Mouse (Mus musculus): ENCODE data around the gene Egln3. TPM values are rescaled to one million over a fixed set of nuclear protein-coding genes. Genes with fewer than 3 reads are reported as not detected.
A peak's percentile ranks its signal among the peaks of the same experiment; 100 is the strongest.

The Egln3 gene
- polyA plus RNA-seq, 1 experiment = 9.9 TPM

GRCm38 (mm10) chr12:54213871-54214270, 10.2 kb upstream of the Egln3 start:
- H3K4me3 ChIP-seq (ENCODE audit: insufficient read depth, low read depth, low read length) = no peak overlapping the region
- no peak overlapping the region for H3K27ac ChIP-seq (replicated peaks; ENCODE audit: low read depth, low read length)
- H3K4me1 ChIP-seq (ENCODE audit: control insufficient read depth, insufficient read depth, insufficient read length, low read length) = no peaks in the 10 kb centered on the region

- Histone ChIP-seq H3K4me3 (ENCODE audit: insufficient read depth, low read depth, low read length) (no peak overlapping the region), H3K4me1 (ENCODE audit: control insufficient read depth, insufficient read depth, insufficient read length, low read length) (no peaks in the 10 kb centered on the region), H3K27ac (replicated peaks; ENCODE audit: low read depth, low read length) (no peak overlapping the region)
Observed at GRCm38 (mm10) chr12:54213230-54213629, 9.6 kb upstream of the Egln3 start.

- no peak overlapping the region for H3K27ac ChIP-seq (replicated peaks; ENCODE audit: low read depth, low read length)
- H3K4me3 ChIP-seq (ENCODE audit: insufficient read depth, low read depth, low read length) = no peak overlapping the region
- H3K4me1 ChIP-seq (ENCODE audit: control insufficient read depth, insufficient read depth, insufficient read length, low read length) = no peaks in the 10 kb centered on the region
Observed at GRCm38 (mm10) chr12:54209182-54209563, 5.5 kb upstream of the Egln3 start.

- no peaks in the 10 kb centered on the region for H3K4me1 ChIP-seq (ENCODE audit: control insufficient read depth, insufficient read depth, insufficient read length, low read length)
- no peak overlapping the region for H3K27ac ChIP-seq (replicated peaks; ENCODE audit: low read depth, low read length)
- no peak overlapping the region for H3K4me3 ChIP-seq (ENCODE audit: insufficient read depth, low read depth, low read length)
Observed at GRCm38 (mm10) chr12:54208433-54209181, 4.9 kb upstream of the Egln3 start.

- no peaks in the 10 kb centered on the region for H3K4me1 ChIP-seq (ENCODE audit: control insufficient read depth, insufficient read depth, insufficient read length, low read length)
- no peak overlapping the region for H3K4me3 ChIP-seq (ENCODE audit: insufficient read depth, low read depth, low read length)
- no peak overlapping the region for H3K27ac ChIP-seq (replicated peaks; ENCODE audit: low read depth, low read length)
Observed at GRCm38 (mm10) chr12:54205731-54206130, 2.1 kb upstream of the Egln3 start.

- Histone ChIP-seq H3K4me3 (ENCODE audit: insufficient read depth, low read depth, low read length) (no peak overlapping the region), H3K4me1 (ENCODE audit: control insufficient read depth, insufficient read depth, insufficient read length, low read length) (no peaks in the 10 kb centered on the region), H3K27ac (replicated peaks; ENCODE audit: low read depth, low read length) (no peak overlapping the region)
Observed at GRCm38 (mm10) chr12:54205195-54205594, 1.5 kb upstream of the Egln3 start.

- Histone ChIP-seq H3K4me3 (ENCODE audit: insufficient read depth, low read depth, low read length) (peak overlapping the region; percentile 61), H3K4me1 (ENCODE audit: control insufficient read depth, insufficient read depth, insufficient read length, low read length) (no peaks in the 10 kb centered on the region), H3K27ac (replicated peaks; ENCODE audit: low read depth, low read length) (no peak overlapping the region)
Observed at GRCm38 (mm10) chr12:54202765-54203655, 650 bp downstream of the Egln3 start.

- no peaks in the 10 kb centered on the region for H3K4me1 ChIP-seq (ENCODE audit: control insufficient read depth, insufficient read depth, insufficient read length, low read length)
- H3K27ac ChIP-seq (replicated peaks; ENCODE audit: low read depth, low read length) = no peak overlapping the region
- no peak overlapping the region; the same call in 1 of the 2 replicates for H3K4me3 ChIP-seq (ENCODE audit: insufficient read depth, low read depth, low read length)
Observed at GRCm38 (mm10) chr12:54202276-54202675, 1.4 kb downstream of the Egln3 start.

GRCm38 (mm10) chr12:54200856-54201255, 2.8 kb downstream of the Egln3 start:
- Histone ChIP-seq H3K27ac (replicated peaks; ENCODE audit: low read depth, low read length) (no peak overlapping the region), H3K4me3 (ENCODE audit: insufficient read depth, low read depth, low read length) (no peak overlapping the region)

GRCm38 (mm10) chr12:54200172-54200571, 3.5 kb downstream of the Egln3 start:
- H3K4me1 ChIP-seq (ENCODE audit: control insufficient read depth, insufficient read depth, insufficient read length, low read length) = no peaks in the 10 kb centered on the region
- H3K4me3 ChIP-seq (ENCODE audit: insufficient read depth, low read depth, low read length) = no peak overlapping the region
- H3K27ac ChIP-seq (replicated peaks; ENCODE audit: low read depth, low read length) = no peak overlapping the region

More at GRCm38 (mm10) chr12:54200856-54201255, 2.8 kb downstream of the Egln3 start:
- no peaks in the 10 kb centered on the region for H3K4me1 ChIP-seq (ENCODE audit: control insufficient read depth, insufficient read depth, insufficient read length, low read length)

GRCm38 (mm10) chr12:54198282-54198918, 5.3 kb downstream of the Egln3 start:
- Histone ChIP-seq H3K27ac (replicated peaks; ENCODE audit: low read depth, low read length) (no peak overlapping the region), H3K4me1 (ENCODE audit: control insufficient read depth, insufficient read depth, insufficient read length, low read length) (no peaks in the 10 kb centered on the region), H3K4me3 (ENCODE audit: insufficient read depth, low read depth, low read length) (no peak overlapping the region)

GRCm38 (mm10) chr12:54197849-54198248, 5.8 kb downstream of the Egln3 start:
- no peak overlapping the region for H3K27ac ChIP-seq (replicated peaks; ENCODE audit: low read depth, low read length)

GRCm38 (mm10) chr12:54197301-54197782, 6.3 kb downstream of the Egln3 start:
- Histone ChIP-seq H3K4me1 (ENCODE audit: control insufficient read depth, insufficient read depth, insufficient read length, low read length) (no peaks in the 10 kb centered on the region), H3K4me3 (ENCODE audit: insufficient read depth, low read depth, low read length) (no peak overlapping the region), H3K27ac (replicated peaks; ENCODE audit: low read depth, low read length) (no peak overlapping the region)

More at GRCm38 (mm10) chr12:54197849-54198248, 5.8 kb downstream of the Egln3 start:
- no peak overlapping the region for H3K4me3 ChIP-seq (ENCODE audit: insufficient read depth, low read depth, low read length)
- H3K4me1 ChIP-seq (ENCODE audit: control insufficient read depth, insufficient read depth, insufficient read length, low read length) = no peaks in the 10 kb centered on the region

- Histone ChIP-seq H3K27ac (replicated peaks; ENCODE audit: low read depth, low read length) (no peak overlapping the region), H3K4me1 (ENCODE audit: control insufficient read depth, insufficient read depth, insufficient read length, low read length) (no peaks in the 10 kb centered on the region)
Observed at GRCm38 (mm10) chr12:54196881-54197280, 6.8 kb downstream of the Egln3 start.

GRCm38 (mm10) chr12:54194159-54194558, 9.5 kb downstream of the Egln3 start:
- peaks cover 9% of the 10 kb centered on the region; the same call in 1 of the 2 replicates for H3K4me1 ChIP-seq (ENCODE audit: control insufficient read depth, insufficient read depth, insufficient read length, low read length)
- H3K27ac ChIP-seq (replicated peaks; ENCODE audit: low read depth, low read length) = no peak overlapping the region
- no peak overlapping the region for H3K4me3 ChIP-seq (ENCODE audit: insufficient read depth, low read depth, low read length)

More at GRCm38 (mm10) chr12:54196881-54197280, 6.8 kb downstream of the Egln3 start:
- no peak overlapping the region for H3K4me3 ChIP-seq (ENCODE audit: insufficient read depth, low read depth, low read length)

All from brown adipose tissue, adult 24 weeks (tissue).